Mouse (Mus musculus): Measurements from ENCODE around the gene Srbd1.

GRCm38 (mm10) chr17:86014246-86014645, 130.7 kb downstream of the Srbd1 start:
- no peak for TF ChIP-seq CTCF (IDR thresholded peaks at IDR 0.05; ENCODE audit: low read depth, low read length)
- TF ChIP-seq GATA1 (IDR thresholded peaks at IDR 0.05; ENCODE audit: borderline replicate concordance, low read length), result no peak
